Mouse (Mus musculus): ENCODE measurements around the gene Chrng.

DNA sequence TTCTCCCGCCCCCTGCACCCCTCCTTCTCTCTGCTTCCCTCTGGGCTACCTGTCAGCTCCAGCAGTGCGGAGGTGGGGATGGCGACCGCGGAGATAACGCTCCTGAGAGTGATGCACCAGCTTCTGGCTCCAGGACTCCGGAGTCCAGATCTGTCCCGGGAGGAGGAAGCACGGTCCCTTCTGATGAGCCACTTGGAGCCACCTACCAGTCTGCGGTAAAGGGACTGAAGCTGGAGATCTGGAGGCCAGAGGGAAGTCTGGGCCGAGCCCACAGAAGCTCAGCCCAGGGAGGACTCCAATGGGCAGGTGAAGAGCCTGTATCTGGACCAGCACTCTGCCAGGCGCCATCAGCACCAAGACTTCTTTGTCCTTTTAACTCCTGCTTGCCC lies 48.3 kb upstream of the Chrng start, which contains the start of gene Ecel1:
- TF ChIP-seq ZNF384 (IDR thresholded peaks at IDR 0.05; ENCODE audit: low read depth, low read length) (no peak), ZC3H11A (IDR thresholded peaks at IDR 0.05; ENCODE audit: borderline replicate concordance, low read depth, low read length) (no peak), CHD2 (IDR thresholded peaks at IDR 0.05; ENCODE audit: low read depth, low read length) (no peak), HCFC1 (IDR thresholded peaks at IDR 0.05; ENCODE audit: borderline replicate concordance, insufficient read depth, low read length) (no peak)

All from ES-E14 (cell line).